Mouse (Mus musculus): Measurements from ENCODE around the gene Khdc4. TPM values are rescaled to one million over a fixed set of nuclear protein-coding genes. Genes with fewer than 3 reads are reported as not detected.
"Not testable (repeated sequence)": the region's sequence is repeated elsewhere in the genome, so short reads cannot be mapped to it uniquely, and the experiment has no call there.

Gene Khdc4
- total RNA-seq, 2 experiments from 2014 or later = 54.0 to 57.1 TPM

DNA sequence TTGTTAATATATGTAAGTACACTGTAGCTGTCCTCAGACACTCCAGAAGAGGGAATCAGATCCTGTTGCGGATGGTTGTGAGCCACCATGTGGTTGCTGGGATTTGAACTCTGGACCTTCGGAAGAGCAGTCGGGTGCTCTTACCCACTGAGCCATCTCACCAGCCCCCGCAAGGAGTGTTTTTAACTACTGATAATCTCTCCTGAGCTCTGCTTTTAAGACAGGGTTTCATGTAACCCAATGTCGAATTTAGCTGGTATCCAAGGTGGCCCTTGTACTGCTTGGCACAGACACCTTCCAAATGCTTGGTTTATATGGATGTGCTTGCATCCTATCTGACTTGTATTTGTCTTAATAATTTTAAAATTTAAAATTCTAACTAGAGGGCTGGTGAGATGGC is 30.1 kb downstream of the Khdc4 start:
- DNase-seq (ENCODE audit: low spot score in 2 of 2); intact Hi-C loops (cut with DNase I): not testable (repeated sequence)

DNA sequence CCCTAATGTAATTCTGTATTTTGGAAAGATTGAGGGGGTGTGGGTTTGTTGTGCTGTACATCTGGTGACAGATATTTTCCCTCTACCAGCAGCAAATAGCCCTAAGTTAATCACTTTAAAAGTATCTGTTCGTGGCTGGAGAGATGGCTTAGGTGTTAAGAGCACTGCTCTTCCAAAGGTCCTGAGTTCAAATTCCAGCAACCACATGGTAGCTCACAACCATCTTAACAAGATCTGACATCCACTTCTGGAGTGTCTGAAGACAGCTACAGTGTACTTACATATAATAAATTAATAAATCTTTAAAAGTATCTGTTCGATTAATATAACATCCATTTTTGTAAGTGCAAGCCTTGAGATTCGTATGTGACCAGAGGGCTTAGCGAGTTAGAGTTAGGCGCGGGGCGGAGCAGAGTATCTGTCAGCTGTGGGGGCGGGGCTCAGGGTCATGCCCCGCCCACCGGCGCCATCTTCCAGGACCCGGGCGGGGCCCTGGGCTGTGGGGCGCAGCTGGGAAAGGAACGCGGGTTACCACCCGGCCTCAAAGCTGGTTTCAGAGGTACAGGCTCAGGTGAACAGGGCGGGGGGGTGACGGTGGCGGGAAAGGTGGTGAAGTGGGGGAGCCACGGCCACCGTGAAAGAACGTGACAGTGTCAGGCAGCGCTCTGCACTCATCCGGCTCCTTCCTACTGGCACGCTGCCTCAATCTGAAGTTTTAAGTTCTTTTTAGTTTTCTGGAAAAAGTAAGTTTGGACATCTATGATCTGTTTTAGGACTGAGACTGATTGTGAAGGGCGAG is 31.0 kb downstream of the Khdc4 start, which contains the start of gene Rit1:
Rit1 (plus strand) TSS at position 440 of the 799 bp plus-strand sequence.
- intact Hi-C loops (cut with DNase I) = no loop called here
- DNase-seq (ENCODE audit: low spot score in 2 of 2) = peak; percentile 74 to 77

DNA sequence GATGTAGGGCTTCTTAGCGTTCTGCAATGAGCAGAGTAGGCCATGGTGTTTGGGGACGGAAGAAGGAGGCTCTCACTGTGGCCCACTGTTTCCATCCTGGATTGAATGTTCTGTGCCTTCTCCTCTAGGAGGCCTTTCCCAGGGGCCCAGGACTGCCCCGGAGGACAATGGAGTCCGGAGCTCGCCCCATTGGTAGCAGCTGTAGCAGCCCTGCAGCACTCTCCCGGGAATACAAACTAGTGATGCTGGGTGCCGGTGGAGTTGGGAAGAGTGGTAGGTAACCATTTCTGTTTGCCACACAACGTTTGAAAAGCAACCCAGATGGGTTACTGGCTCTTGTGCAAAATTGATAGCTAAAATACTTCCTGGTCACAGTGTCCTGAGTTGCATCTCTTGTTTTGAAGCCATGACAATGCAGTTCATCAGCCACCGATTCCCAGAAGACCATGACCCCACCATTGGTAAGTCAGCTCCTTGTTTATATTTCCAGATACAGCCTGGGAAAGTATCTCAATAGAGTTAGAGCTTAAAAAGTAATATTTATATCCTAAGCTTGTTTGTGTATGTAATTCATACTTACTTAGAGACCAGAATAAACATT is 31.7 kb downstream of the Khdc4 start:
- no peak for DNase-seq (ENCODE audit: low spot score in 2 of 2)
- intact Hi-C loops (cut with DNase I) = no loop called here

DNA sequence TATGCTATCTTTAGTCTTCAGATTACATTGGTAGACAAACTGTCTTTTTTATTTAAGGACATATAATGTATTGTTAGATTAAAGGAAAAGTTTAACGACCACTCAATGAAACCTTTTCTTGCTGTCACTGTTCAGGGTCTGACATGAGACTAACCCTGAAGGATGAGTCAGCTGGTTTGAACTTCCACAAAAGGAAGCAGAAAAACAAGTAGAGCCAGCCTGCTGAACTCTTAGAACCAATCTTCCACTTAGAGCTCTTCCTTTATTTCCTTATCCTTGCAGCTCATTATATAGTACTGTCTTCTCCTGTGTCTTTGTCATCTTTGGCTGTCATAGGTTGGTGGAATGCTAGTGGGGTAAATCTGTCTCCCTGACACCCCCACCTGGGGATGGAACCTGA is 32.2 kb downstream of the Khdc4 start:
- DNase-seq (ENCODE audit: low spot score in 2 of 2) = no peak
- intact Hi-C loops (cut with DNase I) = no loop called here

GRCm38 (mm10) chr3:88719098-88719497 is 33.5 kb downstream of the Khdc4 start:
- intact Hi-C loops (cut with DNase I) = no loop called here
- no peak for DNase-seq (ENCODE audit: low spot score in 2 of 2)

GRCm38 (mm10) chr3:88736556-88736955 is 51.0 kb downstream of the Khdc4 start:
- intact Hi-C loops (cut with DNase I) = loop anchor here (5.0 kb wide), 1 partner anchor 59 kb away; no protein-coding TSS in a partner anchor
- DNase-seq (ENCODE audit: low spot score in 2 of 2) = no peak

- DNase-seq (ENCODE audit: low spot score in 2 of 2) = peak; percentile 37 to 43
- intact Hi-C loops (cut with DNase I) = loop anchor here (2.0 to 5.0 kb wide), 2 partner anchors 61 to 148 kb away; no protein-coding TSS in a partner anchor
Observed at GRCm38 (mm10) chr3:88738641-88739040, 53.0 kb downstream of the Khdc4 start.

DNA sequence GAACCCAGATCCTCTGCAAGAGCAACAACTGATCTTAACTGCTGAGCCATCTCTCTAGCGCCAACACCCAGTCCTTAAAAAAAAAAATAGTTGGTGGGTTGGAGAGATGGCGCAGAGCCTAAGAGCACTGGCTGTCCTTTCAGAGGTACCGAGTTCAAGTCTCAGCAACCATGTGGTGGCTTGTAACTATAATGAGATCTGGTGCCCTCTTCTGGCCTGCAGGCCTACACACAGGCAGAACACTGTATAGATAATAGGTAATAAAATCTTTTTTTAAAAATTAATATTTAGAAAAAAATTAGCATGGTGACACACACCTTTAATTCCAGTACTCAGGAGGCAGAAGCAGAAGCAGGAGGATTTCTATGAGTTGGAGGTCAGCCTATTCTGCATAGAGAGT is 54.5 kb downstream of the Khdc4 start:
- no peak for DNase-seq (ENCODE audit: low spot score in 2 of 2)
- intact Hi-C loops (cut with DNase I) = no loop called here

GRCm38 (mm10) chr3:88745534-88745933 is 59.9 kb downstream of the Khdc4 start:
- DNase-seq (ENCODE audit: low spot score in 2 of 2) = no peak
- intact Hi-C loops (cut with DNase I) = no loop called here

DNA sequence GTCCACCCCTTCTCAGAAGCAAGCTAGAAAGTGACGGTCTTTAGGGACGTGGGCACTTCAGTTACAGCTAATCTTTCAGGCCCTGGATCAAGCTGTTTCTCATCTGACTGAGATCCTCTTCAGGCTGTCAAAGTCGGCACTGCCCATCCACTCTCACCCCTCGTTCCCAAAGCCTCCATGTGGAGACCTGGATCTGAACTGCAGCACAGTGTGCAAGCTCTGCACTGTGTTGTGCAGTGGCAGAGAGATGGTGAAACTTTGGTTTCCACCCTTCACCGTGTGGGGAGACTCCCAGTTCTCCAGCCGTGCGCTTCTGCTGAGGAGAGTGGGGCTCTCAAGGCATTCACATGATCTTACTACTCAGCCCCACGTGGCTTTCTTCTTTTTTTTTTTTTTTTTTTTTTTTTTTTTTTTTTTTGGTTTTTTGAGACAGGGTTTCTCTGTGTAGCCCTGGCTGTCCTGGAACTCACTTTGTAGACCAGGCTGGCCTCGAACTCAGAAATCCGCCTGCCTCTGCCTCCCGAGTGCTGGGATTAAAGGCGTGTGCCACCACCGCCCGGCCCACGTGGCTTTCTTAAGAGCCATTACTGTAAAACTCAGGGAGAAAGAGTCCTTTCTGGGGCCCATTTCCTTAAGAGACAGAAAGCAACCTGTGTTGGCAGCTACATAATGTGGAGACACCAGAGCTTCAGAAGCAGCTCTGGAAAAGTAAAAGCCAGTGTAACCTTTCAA is 60.7 kb downstream of the Khdc4 start:
- intact Hi-C loops (cut with DNase I) = no loop called here
- DNase-seq (ENCODE audit: low spot score in 2 of 2) = no peak

DNA sequence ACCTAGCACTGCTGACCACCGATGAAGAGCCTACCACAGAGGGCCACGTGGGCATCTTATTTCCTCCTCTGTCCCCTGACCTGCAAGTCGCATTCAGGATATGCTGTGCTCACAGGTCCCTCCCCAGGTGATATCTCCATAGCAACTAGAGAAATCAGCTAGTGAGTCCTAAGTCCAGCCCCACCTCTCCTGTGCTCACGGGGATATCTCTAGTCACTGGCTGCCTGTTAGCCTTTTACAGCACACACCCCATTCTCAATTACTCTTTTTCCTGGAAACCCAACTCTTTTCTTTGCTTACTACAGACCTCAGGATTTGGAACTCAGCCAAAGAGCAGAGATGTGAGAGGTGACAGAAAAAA is 61.2 kb downstream of the Khdc4 start:
- no peak for DNase-seq (ENCODE audit: low spot score in 2 of 2)
- intact Hi-C loops (cut with DNase I) = no loop called here

GRCm38 (mm10) chr3:88754283-88754682 is 68.7 kb downstream of the Khdc4 start:
- intact Hi-C loops (cut with DNase I) = no loop called here
- no peak for DNase-seq (ENCODE audit: low spot score in 2 of 2)

- no peak for DNase-seq (ENCODE audit: low spot score in 2 of 2)
- intact Hi-C loops (cut with DNase I) = no loop called here
Observed at GRCm38 (mm10) chr3:88755541-88755940, 69.9 kb downstream of the Khdc4 start.

GRCm38 (mm10) chr3:88756276-88756675 is 70.7 kb downstream of the Khdc4 start:
- DNase-seq (ENCODE audit: low spot score in 2 of 2) = peak in 1 of 2 experiments; percentile 41
- intact Hi-C loops (cut with DNase I) = no loop called here

DNA sequence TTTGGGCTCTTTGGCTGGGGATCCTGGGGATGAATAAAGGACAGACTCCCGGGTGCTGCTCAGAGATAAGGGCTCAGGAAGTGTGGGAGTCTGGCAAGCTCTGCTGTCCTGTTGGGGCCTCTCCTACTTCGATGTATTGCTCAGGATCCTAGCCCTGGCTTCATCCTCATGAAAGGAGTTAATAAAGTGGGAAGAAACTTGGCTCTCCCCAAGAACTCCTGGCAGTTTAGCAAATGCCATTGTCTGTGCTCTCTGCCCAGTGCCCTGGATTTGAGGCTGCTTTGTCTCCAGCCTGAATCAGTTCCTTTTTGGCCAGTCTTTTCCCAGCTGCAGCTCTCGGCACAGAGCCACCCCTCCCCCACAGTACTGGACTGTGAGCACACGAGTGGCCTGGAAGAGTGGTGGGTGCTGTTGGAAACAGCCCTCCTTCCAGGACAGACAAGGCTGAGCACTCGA is 72.5 kb downstream of the Khdc4 start:
- intact Hi-C loops (cut with DNase I) = no loop called here
- DNase-seq (ENCODE audit: low spot score in 2 of 2) = peak; percentile 75 to 91

GRCm38 (mm10) chr3:88761619-88762018 is 76.0 kb downstream of the Khdc4 start:
- intact Hi-C loops (cut with DNase I) = no loop called here
- no peak for DNase-seq (ENCODE audit: low spot score in 2 of 2)

DNA sequence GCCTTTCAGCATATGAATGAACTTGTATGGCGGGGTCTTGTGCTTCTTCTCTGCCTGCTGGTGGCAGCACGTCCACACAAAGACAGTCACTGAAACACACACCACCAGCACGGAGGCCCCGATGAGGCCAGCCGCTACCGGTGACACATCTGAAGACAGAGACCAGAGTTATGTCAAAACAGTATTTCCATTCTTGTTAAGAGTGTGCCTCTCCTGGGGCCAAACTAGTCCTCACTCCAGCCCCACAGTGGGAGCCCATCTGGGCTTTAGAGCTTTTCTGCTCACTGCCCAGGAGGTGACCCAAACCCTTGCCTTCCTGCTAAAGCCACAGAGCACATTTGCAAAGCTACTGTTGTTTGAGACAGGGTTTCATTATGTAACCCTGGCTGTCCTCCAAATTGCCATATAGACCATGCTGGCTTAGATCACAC is 76.8 kb downstream of the Khdc4 start:
- DNase-seq (ENCODE audit: low spot score in 2 of 2) = no peak
- intact Hi-C loops (cut with DNase I) = no loop called here

Data from left cerebral cortex, postnatal 25 days (tissue).